Mouse (Mus musculus) stomach, postnatal 0 days (tissue): ENCODE measurements at regions not wholly inside any gene's neighbourhood (a gene's known extent, or its start where the extent isn't known, plus 50 kb on each side); places are given as distances from the start of the nearest gene placed in this dataset.

ENCODE experiments used
- CTCF ChIP-seq: IDR thresholded peaks from 2 replicates; pipeline ENCODE4 v1.5.1; 2016; ENCODE audit warnings: antibody characterized with exemption, low read depth, mild to moderate bottlenecking, moderate library complexity
- EP300 ChIP-seq: optimal IDR thresholded peaks from 2 replicates; pipeline ENCODE3; 2016; ENCODE audit warnings: antibody characterized with exemption

DNA sequence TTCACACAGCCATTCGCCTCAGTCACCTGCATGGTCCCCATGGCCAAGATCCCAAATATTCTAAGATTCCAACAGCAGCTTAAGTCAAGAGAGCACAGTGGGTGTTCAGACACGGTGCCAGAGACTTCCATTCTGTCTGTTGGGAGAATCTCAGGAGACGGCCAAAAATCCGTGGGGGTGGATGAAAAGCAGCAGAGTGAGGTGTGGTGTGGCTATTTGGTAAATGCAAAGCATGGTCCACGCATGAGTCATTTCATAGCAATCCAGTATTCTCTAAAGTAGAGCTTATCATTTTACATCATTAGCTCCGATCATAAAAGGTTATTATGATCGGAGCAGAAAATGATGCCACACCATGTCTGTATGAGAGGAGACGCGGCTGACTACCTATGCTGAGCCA, 161.1 kb downstream of the Efnb2 start:
- TF ChIP-seq CTCF (no peak), EP300 (no peak)
